Mouse (Mus musculus) adrenal gland, postnatal 4 days (tissue): ENCODE data around the gene Bysl. TPM values are rescaled to one million over a fixed set of nuclear protein-coding genes. Genes with fewer than 3 reads are reported as not detected.
"Not testable (repeated sequence)": the region's sequence is repeated elsewhere in the genome, so short reads cannot be mapped to it uniquely, and the experiment has no call there.

ENCODE experiments used
- DNase-seq, 2 experiments: peaks; one replicate each; pipeline ENCODE4 v3.0.0; 2021 to 2022; ENCODE audit warnings: low spot score in 2 of 2, mixed read lengths in 2 of 2
- long read RNA-seq, 2 experiments: library from polyadenylated mRNA; stranded (forward); transcript quantifications; one replicate each; pipeline ENCODE4 v2.0.0; 2021
- total RNA-seq, 2 experiments: library from RNA; stranded (reverse); gene quantifications; 2 replicates each; pipeline ENCODE4 v1.2.3; 2021

Gene Bysl
- 10 to 100 TPM; 12.5 to 14.3 TPM for total RNA-seq
- long read RNA-seq, experiment 1, transcript Bysl-201 (7 exons, 3,854 nt) = major isoform, 19 of 21 reads
- long read RNA-seq, experiment 1, partial matches to known transcripts = 1 of 21 reads
- long read RNA-seq, experiment 1, other reads (novel, unspliced or antisense) = 1 of 21 reads
- long read RNA-seq, experiment 2, transcript Bysl-201 (7 exons, 3,854 nt) = major isoform, 32 of 33 reads
- long read RNA-seq, experiment 2, partial matches to known transcripts = 0 of 33 reads
- long read RNA-seq, experiment 2, other reads (novel, unspliced or antisense) = 1 of 33 reads

DNA sequence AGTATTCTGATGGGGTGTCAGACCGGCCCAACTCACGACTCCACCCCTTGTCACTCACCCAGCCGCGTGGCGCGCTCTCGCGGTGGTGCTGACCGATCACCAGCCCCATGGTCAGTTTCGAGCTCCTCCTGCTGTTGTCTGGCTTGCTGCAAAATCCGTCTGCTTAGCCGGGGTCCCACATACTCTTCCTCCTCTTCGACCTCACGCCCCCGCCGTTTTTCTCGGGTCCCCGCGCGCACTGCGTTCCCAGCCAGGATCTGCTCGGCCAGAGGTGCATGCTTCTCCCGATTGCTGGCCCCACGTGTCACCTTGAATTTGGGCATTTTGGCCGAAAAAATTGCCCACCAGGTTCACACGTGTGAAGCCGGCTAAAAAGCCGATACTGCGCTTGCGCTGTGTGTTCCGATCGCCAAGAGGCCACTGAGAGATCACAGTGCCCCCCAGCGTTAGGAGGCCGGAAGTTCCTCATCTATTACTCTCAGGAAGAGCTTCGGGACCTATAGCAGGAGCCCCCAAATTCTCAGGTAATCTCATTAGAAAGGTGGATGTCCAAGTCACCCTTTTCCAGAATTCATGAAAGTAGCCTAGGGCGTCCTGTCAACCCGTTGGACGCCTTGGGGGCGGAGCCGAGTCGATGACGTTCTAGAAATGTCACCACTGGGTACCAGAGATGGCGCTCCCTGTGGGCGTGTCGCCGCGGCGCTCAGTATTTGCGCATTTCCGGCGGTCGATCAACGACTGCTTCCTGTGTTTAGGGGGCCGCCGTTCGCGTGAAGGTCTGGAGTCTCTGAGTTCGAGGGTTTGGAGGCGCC is at the start of gene Bysl, which contains the start of the genes Med20 and Gm20517:
Bysl (minus strand) TSS at position 644 of the 812 bp plus-strand sequence.
Med20 (plus strand) TSS at position 734 of the 812 bp plus-strand sequence.
Gm20517 (plus strand) TSS at position 741 of the 812 bp plus-strand sequence.
- DNase-seq = peak; percentile 90 to 96

DNA sequence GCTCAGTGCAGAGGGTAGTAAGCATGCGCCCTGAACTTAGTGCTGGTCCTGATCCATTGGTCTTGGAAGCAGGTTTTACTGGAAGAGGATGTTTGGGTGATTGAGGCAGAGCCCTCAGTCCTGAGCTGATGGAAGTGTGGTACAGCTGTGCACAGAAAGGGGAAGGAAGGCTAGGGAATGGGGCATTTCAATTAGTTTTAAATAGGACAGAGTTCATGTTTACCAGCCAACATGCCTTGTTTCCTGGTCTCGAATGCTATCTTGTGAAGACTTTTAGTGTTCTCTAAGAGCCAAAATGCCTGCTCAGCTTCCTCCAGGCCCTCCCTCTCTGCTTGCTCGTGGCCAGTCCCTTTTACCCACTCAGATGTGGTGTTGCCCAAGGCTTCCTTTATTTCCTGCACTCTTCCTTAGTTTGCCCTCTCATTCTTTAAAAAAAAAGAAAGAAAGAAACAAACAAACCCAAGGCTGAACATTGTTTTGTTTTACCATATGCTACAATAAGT is 47.5 kb upstream of the Bysl start:
- no peak for DNase-seq

DNA sequence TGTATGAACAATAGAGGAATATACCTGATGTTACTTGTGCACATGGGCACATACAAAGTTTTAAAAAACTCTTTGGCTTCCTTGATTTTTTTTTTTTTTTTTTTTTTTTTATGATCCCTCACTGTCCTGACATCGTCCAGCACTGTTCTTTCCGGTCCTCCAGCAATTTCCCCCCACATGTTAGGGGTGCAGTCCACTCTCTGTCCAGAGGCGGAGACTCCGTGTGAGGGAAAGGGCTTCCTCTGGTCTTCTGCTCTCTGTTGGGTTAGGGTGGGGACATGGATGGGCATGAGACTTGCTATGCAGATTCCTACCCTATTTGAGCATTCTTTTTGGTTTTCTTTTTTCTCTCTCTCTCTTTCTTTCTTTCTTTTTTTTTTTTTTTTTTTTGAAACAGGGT is 46.6 kb upstream of the Bysl start:
- DNase-seq = no peak

DNA sequence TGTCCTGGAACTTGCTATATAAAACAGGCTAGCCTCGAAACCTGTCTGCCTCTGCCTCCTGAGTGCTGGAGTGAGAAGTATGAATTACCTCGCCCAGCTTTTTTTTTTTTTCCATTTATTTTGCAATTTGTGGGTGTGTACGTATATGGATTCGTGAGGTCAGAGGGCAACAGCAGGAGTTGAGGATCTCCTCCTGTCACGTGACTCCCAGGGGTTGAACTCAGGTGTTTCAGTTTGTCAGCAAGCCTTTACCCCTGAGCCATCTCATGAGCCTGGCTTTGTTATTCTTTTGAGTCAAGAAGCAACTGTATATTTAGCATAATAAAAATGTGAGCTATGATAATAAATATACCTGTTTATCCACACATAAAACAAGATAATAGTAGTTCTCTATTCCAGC is 44.4 kb upstream of the Bysl start:
- no peak for DNase-seq

DNA sequence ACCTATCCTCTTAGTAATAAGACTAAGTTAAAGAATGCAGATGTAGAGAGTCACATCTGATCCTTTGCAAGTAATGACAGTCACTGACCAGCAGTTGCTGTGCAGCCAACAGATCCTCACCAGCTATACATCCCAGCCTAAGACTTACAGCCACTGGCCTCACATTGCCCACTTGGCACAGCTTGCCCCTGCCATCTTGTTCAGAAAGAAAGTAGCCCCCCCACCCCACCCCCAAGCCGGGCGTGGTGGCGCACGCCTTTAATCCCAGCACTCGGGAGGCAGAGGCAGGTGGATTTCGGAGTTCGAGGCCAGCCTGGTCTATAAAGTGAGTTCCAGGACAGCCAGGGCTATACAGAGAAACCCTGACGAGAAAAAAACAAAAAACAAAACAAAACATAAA is 43.1 kb upstream of the Bysl start:
- DNase-seq = not testable (repeated sequence)

DNA sequence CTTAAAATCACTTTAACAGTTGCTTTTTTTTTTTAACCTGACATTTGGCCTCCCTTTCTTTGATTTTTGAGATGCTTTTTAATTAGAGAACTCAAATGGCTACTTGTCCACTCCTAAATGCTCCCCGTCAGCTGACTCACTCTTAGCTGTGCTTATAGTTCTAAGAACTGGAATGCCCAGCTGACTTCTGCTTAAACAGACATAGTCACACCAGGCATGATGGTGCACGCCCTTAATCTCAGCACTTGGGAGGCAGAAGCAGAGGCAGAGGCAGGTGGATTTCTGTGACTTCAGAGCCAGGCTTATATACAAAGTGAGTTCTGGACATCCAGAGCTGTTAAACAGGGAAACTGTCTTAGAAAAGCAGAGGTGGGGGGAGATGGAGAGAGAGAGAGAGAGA is 40.7 kb upstream of the Bysl start:
- no peak for DNase-seq

DNA sequence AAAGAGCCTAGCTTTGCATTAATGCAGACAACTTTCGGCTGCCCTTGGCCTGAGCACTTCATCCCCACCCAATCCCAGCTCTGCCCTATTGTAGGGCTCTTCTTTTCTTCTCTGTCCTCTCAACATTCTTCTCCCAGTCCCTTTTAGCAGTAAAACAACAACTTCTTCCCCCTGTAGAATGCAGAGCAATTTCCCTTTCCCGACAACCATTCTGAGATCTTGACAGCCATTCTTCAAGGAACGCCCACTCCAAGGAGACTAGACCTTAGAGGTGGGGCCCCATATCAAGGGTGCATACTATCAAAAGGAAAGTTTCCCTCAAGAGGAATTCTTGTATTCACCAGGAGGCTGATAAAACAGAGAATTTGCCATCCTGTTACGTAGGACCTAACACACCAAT is 37.7 kb upstream of the Bysl start:
- no peak for DNase-seq

DNA sequence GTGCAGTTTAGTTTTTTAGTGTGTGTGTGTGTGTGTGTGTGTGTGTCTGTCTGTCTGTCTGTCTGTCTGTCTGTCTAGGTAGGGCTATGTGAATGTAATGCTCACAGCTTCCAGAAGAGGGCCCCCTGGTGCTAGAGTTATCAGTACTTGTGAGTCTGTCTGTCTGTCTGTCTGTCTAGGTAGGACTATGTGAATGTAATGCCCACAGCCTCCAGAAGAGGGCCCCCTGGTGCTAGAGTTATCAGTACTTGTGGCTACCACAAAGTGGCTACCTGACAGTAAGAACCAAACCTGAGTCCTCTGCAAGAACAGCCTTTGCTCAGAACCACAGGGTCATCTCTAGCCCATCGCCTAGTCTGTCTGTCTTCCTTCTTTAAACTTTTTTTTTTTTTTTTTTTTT is 35.4 kb upstream of the Bysl start:
- DNase-seq = peak in 1 of 2 experiments; percentile 40

DNA sequence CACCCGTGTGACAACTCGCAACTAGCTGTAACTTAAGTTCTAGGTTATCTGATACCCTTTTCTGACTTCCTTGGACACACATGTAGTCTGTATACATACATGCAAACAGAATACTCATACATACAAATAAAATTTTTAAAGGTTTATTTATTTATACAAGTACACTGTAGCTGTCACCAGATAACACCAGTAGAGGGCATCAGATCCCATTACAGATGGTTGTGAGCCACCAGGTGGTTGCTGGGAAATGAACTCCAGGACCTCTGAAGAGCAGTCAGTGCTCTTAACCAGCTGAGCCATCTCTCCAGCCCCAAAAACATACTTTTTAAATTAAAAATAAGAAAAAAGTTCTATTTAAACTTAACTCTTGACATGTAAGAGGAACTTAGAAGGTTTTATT is 31.7 kb upstream of the Bysl start:
- no peak for DNase-seq

DNA sequence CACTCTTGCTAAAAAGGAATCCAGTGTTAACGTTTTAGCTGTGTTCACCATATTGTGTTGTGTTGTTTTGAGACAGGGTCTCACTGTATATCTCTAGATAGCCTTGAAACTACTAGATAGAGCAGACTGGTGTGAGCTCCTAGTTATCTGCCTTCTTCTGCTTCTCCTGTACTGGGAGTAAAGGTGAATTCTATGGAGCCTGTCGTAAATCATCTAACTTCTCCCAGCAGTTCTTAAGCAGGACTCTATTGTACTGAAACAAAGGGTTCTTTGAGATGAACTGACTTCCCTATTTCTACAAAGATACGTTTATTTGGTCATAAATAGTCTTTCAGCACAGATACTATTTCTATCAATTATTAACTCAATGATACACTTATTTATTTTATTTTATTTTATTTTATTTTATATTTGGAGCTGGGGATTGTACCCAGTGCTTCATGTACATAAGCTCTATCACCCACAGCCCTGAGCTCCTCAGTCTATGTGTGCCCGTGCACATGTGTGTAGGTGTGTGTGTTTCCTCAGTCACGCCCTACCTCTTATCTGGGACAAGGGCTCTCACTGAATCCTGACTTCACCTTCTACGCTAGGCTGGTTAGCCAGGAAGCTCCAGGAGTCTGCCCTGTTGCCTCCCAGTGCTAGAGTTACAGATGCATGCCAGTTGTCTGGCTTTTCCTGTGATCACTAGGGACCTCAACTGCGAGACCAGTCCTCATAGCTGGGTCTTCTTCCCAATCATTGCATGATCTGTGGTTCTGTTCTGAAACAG is 22.9 kb upstream of the Bysl start:
- DNase-seq = no peak

DNA sequence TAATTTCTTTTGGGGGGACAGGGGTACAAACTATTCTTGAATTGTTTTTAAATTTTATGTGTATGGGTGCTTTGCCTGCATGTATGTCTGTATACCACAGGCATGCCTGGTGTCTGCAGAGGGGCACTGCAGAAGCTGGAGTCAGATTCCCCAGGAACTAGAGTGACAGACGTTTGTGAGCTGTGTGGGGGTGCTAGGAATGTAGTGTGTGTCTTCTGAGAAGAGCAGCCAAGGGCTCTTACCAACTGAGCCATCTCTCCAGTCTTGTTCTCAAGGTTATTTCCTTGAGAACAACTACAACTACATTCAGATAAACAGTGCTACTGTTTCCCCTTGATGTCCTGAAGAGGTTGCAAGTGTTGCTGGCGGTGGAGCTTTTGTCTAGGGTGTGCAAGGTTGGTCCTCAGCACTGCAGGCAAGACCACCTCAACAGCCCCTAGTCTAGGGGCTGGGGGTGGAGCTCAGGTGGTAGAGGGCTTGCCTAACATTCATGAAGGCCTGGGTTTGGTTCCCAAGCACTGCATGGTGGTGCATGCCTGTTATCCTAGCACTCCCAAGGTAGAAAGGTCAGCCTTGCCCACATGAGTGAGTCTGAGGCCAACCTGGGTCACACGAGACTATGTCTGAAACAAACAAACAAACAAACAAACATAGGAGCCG is 21.0 kb upstream of the Bysl start:
- no peak for DNase-seq

DNA sequence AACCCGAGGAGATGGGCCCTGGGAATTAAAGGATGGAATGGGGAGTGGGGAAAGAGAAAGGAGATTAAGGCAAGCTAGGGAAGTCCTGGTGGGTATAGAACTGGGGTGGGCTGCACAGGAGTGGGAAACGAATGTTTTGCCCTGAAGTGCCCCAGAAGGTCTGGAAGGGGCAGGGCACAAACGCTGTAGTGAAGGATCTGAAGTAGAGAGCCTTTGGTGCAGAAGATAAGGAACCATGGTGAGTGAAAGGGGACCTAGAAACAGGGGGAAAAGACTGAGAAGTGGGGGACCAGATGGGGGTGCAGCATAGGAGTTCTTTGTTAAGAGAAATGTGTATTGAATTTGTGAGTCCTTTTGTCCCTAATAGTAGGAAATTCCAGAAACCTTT is 19.4 kb upstream of the Bysl start, which contains the start of gene Usp49:
Usp49 (plus strand) TSS at position 13 of the 388 bp plus-strand sequence.
- DNase-seq = no peak

DNA sequence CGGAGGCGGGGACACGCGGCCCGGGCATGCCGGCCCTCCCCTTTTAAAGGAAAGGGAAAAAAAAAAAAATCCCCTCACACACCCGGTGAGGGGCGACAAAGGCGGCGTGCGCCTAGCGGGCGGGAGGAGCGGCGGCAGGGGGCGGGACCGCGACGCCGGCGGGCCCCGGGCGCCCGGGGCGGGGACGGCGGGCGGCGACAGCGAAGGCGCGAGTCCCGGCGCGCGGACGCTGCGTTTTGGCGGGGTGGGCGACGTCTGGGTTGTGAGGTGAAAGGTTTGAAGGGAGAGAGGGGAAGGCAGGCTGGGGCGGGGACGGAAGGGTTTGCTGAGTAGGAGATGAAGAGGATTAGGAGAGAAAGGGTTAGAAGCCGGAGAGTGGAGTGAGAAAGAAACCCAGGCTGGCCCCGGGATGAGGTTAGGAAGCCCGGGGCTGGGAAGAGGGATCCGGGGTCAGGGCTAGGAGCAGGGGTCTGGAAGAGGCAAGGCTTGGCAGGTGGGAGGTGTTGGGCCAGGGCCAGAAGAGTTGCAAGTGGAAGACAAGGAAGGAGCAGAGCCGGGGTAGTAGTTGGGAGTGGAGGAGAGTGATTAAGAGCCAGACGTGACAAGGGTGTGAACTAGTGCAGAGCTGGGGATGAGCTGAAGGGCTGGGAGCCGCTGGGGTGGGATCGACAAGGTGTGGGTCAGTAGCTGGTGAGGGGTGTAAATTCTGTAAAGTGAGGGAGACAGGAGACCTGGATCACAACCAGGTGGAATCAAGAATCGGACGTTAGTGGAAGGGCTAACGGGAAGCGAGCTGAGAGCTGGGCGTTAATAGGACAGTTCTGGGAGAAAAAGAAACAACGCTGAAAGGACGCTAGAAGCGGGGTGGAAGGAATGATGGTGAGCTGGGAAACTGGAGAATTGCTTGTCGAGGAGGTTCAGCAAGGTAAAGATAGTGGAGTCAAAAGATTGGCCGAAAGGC is 18.7 kb upstream of the Bysl start:
- peak in 1 of 2 experiments; percentile 27 for DNase-seq

DNA sequence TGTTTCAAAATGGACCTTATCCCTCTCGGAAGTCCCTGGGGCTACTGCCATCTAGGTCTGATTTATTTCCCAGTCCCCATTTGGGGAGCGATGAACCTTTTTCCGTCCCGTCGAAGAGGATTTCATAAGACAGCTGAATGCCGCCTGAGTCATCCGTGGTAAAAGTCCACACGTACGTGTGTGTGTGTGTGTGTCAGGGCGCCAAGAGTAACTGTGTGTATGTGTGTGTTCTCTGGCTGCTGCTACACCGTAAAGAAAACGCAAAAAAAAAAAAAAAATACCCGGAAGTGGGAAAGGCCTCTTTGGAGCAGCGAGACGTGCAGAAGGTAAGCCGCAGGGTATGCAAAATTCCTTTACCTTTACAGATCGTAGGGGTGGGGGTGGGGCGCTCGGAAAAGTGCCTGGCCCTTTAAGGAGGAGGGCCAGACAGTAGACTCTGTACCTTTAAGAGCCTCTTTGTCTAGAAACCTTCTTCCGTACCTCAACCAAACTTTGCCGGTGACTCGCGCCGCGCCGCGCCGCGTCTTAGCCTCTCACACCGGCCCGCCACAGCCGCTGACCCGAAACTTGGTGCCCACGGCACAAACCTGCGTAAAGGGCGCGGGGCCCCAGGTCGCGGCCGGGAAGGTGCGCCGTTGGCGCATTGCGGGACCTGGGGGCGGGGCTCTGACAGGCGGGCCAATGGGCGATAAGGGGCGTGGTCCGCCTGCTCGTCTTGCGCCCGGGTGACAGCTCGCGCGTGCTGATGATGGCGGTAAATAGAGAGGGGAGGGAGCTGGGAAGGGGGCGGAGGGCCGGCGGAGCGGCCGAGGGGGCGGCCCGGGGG is 17.8 kb upstream of the Bysl start:
- peak; percentile 82 to 90 for DNase-seq

DNA sequence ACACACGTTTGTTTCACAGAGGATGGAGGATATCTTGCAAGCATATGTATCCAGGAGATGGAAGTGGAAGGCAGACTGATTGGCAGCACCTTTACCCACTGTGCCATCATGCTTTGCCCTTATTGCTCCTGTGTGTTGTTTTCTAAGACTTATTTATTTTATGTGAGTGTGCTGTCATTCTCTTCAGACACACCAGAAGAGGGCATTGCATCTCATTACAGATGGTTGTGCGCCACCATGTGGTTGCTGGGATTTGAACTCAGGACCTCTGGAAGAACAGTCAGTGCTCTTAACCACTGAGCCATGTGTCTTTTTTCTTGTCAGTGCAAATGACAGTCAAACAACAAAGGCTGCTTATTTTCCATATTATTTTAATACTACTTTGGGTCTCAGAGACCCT is 16.5 kb upstream of the Bysl start:
- DNase-seq = no peak

DNA sequence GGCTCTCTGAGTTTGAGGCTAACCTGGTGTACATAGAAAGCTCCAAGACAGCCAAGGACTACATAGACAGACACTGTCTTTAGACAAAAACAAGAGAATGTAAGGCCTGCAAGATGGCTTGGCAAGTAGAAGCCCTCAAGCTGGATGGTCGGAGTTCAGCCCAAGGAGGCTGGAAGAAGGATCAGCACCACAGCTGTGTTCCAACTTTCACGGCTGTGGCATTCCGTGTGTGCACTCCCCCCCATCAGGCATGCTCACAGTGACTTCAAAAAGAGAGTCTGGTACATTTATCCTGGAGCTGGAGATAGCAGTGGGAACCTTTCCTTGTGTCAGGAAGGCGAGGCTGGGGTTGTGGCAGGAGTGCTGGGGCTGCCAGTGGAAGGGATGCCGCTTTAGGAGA is 14.7 kb upstream of the Bysl start:
- DNase-seq = no peak

DNA sequence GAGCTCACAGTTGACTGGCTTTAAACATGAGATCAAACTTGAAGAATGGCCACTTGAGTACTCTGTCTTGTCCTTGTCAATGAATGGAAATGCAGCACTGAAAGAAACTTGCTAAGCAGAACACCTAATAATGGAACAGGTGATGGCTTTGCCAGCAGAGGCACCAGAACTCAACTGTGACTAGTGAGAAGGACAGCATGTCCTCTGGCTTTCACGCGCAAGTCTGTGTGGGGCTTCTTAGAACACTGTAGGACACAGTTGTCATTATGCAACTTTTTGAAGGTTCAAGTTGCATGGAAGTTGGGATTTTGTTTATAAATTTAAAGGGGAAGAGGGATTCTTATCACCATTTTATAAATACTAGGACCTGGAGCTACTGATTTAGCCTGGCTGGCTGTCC is 13.8 kb upstream of the Bysl start:
- DNase-seq = no peak

DNA sequence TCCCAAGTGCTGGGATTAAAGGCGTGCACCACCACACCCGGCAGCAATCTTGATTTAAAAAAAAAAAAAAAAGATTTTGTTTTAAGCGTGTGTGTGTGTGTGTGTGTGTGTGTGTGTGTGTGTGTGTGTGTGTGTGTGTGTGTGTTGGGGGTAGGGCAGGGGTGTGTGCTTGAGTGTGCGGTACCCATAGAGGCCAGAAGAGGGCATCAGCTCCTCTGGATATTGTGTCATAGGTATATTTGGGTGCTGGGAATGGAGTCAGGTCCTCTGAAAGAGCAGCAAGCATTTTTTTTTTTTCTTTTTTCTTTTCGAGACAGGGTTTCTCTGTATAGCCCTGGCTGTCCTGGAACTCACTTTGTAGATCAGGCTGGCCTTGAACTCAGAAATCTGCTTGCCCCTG is 13.3 kb upstream of the Bysl start:
- DNase-seq = not testable (repeated sequence)
